Mouse (Mus musculus): Measurements from ENCODE around the gene Prrt4. TPM values are rescaled to one million over a fixed set of nuclear protein-coding genes. Genes with fewer than 3 reads are reported as not detected.

Prrt4 gene
- polyA plus RNA-seq, 1 experiment from 2014 or later, result 6.2 TPM

GRCm38 (mm10) chr6:29146641-29147040 is 32.7 kb downstream of the Prrt4 start:
- no peaks in the 10 kb centered on the region for H3K9me3 ChIP-seq (ENCODE audit: control insufficient read depth, low read length)
- H3K4me3 ChIP-seq (replicated peaks; ENCODE audit: low read depth, low read length), result no peak overlapping the region
- ATAC-seq (ENCODE audit: low FRiP score, low TSS enrichment) (no peak), DNase-seq (no peak)
- no peak overlapping the region for H3K27ac ChIP-seq (replicated peaks; ENCODE audit: low read depth, low read length)
- 81% methylated on average over 7 of the region's 7 CpGs for WGBS
- H3K36me3 ChIP-seq (ENCODE audit: control insufficient read depth, insufficient read depth, low read length), result peaks cover 27% of the 10 kb centered on the region
- no peaks in the 10 kb centered on the region for H3K27me3 ChIP-seq (ENCODE audit: control insufficient read depth, insufficient read depth, low read length)
- no peaks in the 10 kb centered on the region for H3K4me1 ChIP-seq (ENCODE audit: control insufficient read depth, insufficient read depth, low read length)
- no peak overlapping the region for H3K9ac ChIP-seq (replicated peaks; ENCODE audit: low read length)
- H3K4me2 ChIP-seq (ENCODE audit: low read length), result no peak overlapping the region

- no peak overlapping the region for H3K4me2 ChIP-seq (ENCODE audit: low read length)
- ATAC-seq (ENCODE audit: low FRiP score, low TSS enrichment) (no peak), DNase-seq (no peak)
- no peaks in the 10 kb centered on the region for H3K4me1 ChIP-seq (ENCODE audit: control insufficient read depth, insufficient read depth, low read length)
- no peak overlapping the region for H3K9ac ChIP-seq (replicated peaks; ENCODE audit: low read length)
- no peaks in the 10 kb centered on the region for H3K9me3 ChIP-seq (ENCODE audit: control insufficient read depth, low read length)
- 83% methylated on average over 12 of the region's 12 CpGs for WGBS
- no peak overlapping the region for H3K4me3 ChIP-seq (replicated peaks; ENCODE audit: low read depth, low read length)
- H3K27ac ChIP-seq (replicated peaks; ENCODE audit: low read depth, low read length), result no peak overlapping the region
- H3K36me3 ChIP-seq (ENCODE audit: control insufficient read depth, insufficient read depth, low read length), result peaks cover 21% of the 10 kb centered on the region; the same call in 1 of the 2 replicates
- H3K27me3 ChIP-seq (ENCODE audit: control insufficient read depth, insufficient read depth, low read length), result no peaks in the 10 kb centered on the region
Measured at GRCm38 (mm10) chr6:29145456-29146307, 33.7 kb downstream of the Prrt4 start.

GRCm38 (mm10) chr6:29144971-29145370 is 34.4 kb downstream of the Prrt4 start:
- DNase-seq, result no peak
- Histone ChIP-seq H3K9me3 (ENCODE audit: control insufficient read depth, low read length) (no peaks in the 10 kb centered on the region), H3K4me1 (ENCODE audit: control insufficient read depth, insufficient read depth, low read length) (no peaks in the 10 kb centered on the region), H3K4me2 (ENCODE audit: low read length) (no peak overlapping the region), H3K4me3 (replicated peaks; ENCODE audit: low read depth, low read length) (no peak overlapping the region), H3K9ac (replicated peaks; ENCODE audit: low read length) (no peak overlapping the region), H3K36me3 (ENCODE audit: control insufficient read depth, insufficient read depth, low read length) (peaks cover 20% of the 10 kb centered on the region; the same call in 1 of the 2 replicates), H3K27me3 (ENCODE audit: control insufficient read depth, insufficient read depth, low read length) (no peaks in the 10 kb centered on the region), H3K27ac (replicated peaks; ENCODE audit: low read depth, low read length) (no peak overlapping the region)
- WGBS, result 94% methylated on average over 3 of the region's 3 CpGs
- no peak for ATAC-seq (ENCODE audit: low FRiP score, low TSS enrichment)

- H3K4me2 ChIP-seq (ENCODE audit: low read length), result no peak overlapping the region
- no peak overlapping the region for H3K4me3 ChIP-seq (replicated peaks; ENCODE audit: low read depth, low read length)
- peaks cover 16% of the 10 kb centered on the region for H3K36me3 ChIP-seq (ENCODE audit: control insufficient read depth, insufficient read depth, low read length)
- H3K9me3 ChIP-seq (ENCODE audit: control insufficient read depth, low read length), result no peaks in the 10 kb centered on the region
- 39% methylated on average over 5 of the region's 5 CpGs for WGBS
- H3K27ac ChIP-seq (replicated peaks; ENCODE audit: low read depth, low read length), result no peak overlapping the region
- DNase-seq (peak; percentile 88), ATAC-seq (ENCODE audit: low FRiP score, low TSS enrichment) (no peak; the same call in 1 of the 2 replicates)
- no peak overlapping the region for H3K9ac ChIP-seq (replicated peaks; ENCODE audit: low read length)
- no peaks in the 10 kb centered on the region for H3K27me3 ChIP-seq (ENCODE audit: control insufficient read depth, insufficient read depth, low read length)
- no peaks in the 10 kb centered on the region for H3K4me1 ChIP-seq (ENCODE audit: control insufficient read depth, insufficient read depth, low read length)
Measured at GRCm38 (mm10) chr6:29143608-29144007, 35.8 kb downstream of the Prrt4 start.

- 98% methylated on average over 9 of the region's 9 CpGs for WGBS
- Histone ChIP-seq H3K27me3 (ENCODE audit: control insufficient read depth, insufficient read depth, low read length) (no peaks in the 10 kb centered on the region), H3K4me3 (replicated peaks; ENCODE audit: low read depth, low read length) (no peak overlapping the region), H3K9me3 (ENCODE audit: control insufficient read depth, low read length) (no peaks in the 10 kb centered on the region), H3K4me2 (ENCODE audit: low read length) (no peak overlapping the region), H3K36me3 (ENCODE audit: control insufficient read depth, insufficient read depth, low read length) (peaks cover 64% of the 10 kb centered on the region), H3K27ac (replicated peaks; ENCODE audit: low read depth, low read length) (no peak overlapping the region), H3K9ac (replicated peaks; ENCODE audit: low read length) (no peak overlapping the region), H3K4me1 (ENCODE audit: control insufficient read depth, insufficient read depth, low read length) (no peaks in the 10 kb centered on the region)
- DNase-seq (no peak), ATAC-seq (ENCODE audit: low FRiP score, low TSS enrichment) (no peak)
Measured at GRCm38 (mm10) chr6:29137441-29137840, 41.9 kb downstream of the Prrt4 start.

GRCm38 (mm10) chr6:29133100-29133499 is 46.3 kb downstream of the Prrt4 start:
- Histone ChIP-seq H3K4me2 (ENCODE audit: low read length) (no peak overlapping the region), H3K27ac (replicated peaks; ENCODE audit: low read depth, low read length) (no peak overlapping the region), H3K36me3 (ENCODE audit: control insufficient read depth, insufficient read depth, low read length) (peaks cover 89% of the 10 kb centered on the region), H3K27me3 (ENCODE audit: control insufficient read depth, insufficient read depth, low read length) (no peaks in the 10 kb centered on the region), H3K9ac (replicated peaks; ENCODE audit: low read length) (no peak overlapping the region), H3K9me3 (ENCODE audit: control insufficient read depth, low read length) (no peaks in the 10 kb centered on the region), H3K4me3 (replicated peaks; ENCODE audit: low read depth, low read length) (no peak overlapping the region), H3K4me1 (ENCODE audit: control insufficient read depth, insufficient read depth, low read length) (no peaks in the 10 kb centered on the region)
- 92% methylated on average over 9 of the region's 9 CpGs for WGBS
- ATAC-seq (ENCODE audit: low FRiP score, low TSS enrichment), result no peak
- DNase-seq, result no peak

- no peak overlapping the region for H3K4me3 ChIP-seq (replicated peaks; ENCODE audit: low read depth, low read length)
- no peak for ATAC-seq (ENCODE audit: low FRiP score, low TSS enrichment)
- H3K4me2 ChIP-seq (ENCODE audit: low read length), result no peak overlapping the region
- no peaks in the 10 kb centered on the region for H3K4me1 ChIP-seq (ENCODE audit: control insufficient read depth, insufficient read depth, low read length)
- H3K9ac ChIP-seq (replicated peaks; ENCODE audit: low read length), result no peak overlapping the region
- 95% methylated on average over 7 of the region's 7 CpGs for WGBS
- H3K9me3 ChIP-seq (ENCODE audit: control insufficient read depth, low read length), result no peaks in the 10 kb centered on the region
- H3K27ac ChIP-seq (replicated peaks; ENCODE audit: low read depth, low read length), result no peak overlapping the region
- DNase-seq, result no peak
- H3K27me3 ChIP-seq (ENCODE audit: control insufficient read depth, insufficient read depth, low read length), result no peaks in the 10 kb centered on the region
- H3K36me3 ChIP-seq (ENCODE audit: control insufficient read depth, insufficient read depth, low read length), result peaks cover 79% of the 10 kb centered on the region
Measured at GRCm38 (mm10) chr6:29126878-29127426, 52.4 kb downstream of the Prrt4 start.

GRCm38 (mm10) chr6:29119990-29120389 is 59.4 kb downstream of the Prrt4 start:
- no peak overlapping the region for H3K27ac ChIP-seq (replicated peaks; ENCODE audit: low read depth, low read length)
- no peak overlapping the region for H3K4me3 ChIP-seq (replicated peaks; ENCODE audit: low read depth, low read length)
- H3K9ac ChIP-seq (replicated peaks; ENCODE audit: low read length), result no peak overlapping the region
- DNase-seq (no peak), ATAC-seq (ENCODE audit: low FRiP score, low TSS enrichment) (no peak)
- no peaks in the 10 kb centered on the region for H3K9me3 ChIP-seq (ENCODE audit: control insufficient read depth, low read length)
- no peaks in the 10 kb centered on the region for H3K4me1 ChIP-seq (ENCODE audit: control insufficient read depth, insufficient read depth, low read length)
- H3K27me3 ChIP-seq (ENCODE audit: control insufficient read depth, insufficient read depth, low read length), result no peaks in the 10 kb centered on the region
- 91% methylated on average over 13 of the region's 13 CpGs for WGBS
- peaks cover 14% of the 10 kb centered on the region for H3K36me3 ChIP-seq (ENCODE audit: control insufficient read depth, insufficient read depth, low read length)
- H3K4me2 ChIP-seq (ENCODE audit: low read length), result no peak overlapping the region

All from midbrain, embryonic 14.5 days (tissue).